Mouse (Mus musculus) E14TG2a.4 (cell line): ENCODE measurements at regions not wholly inside any gene's neighbourhood (a gene's known extent, or its start where the extent isn't known, plus 50 kb on each side); places are given as distances from the start of the nearest gene placed in this dataset.

Source experiments
- CTCF ChIP-seq: conservative IDR thresholded peaks from 2 replicates; pipeline ENCODE4 v1.5.1; 2014; ENCODE audit warnings: low read length
- NANOG ChIP-seq: IDR thresholded peaks from 2 replicates; pipeline ENCODE4 v1.6.1; 2014; ENCODE audit warnings: borderline replicate concordance, low read length, mixed read lengths
- POU5F1 ChIP-seq: IDR thresholded peaks from 2 replicates; pipeline ENCODE4 v1.6.1; 2014; ENCODE audit warnings: low read length, borderline replicate concordance

GRCm38 (mm10) chr10:116717017-116717643 is 135.8 kb upstream of the Cnot2 start:
- no peak for TF ChIP-seq CTCF
- no peak for TF ChIP-seq POU5F1
- TF ChIP-seq NANOG = no peak
